Mouse (Mus musculus) stomach, embryonic 15.5 days (tissue): ENCODE data around the gene Dnase2b. TPM values are rescaled to one million over a fixed set of nuclear protein-coding genes. Genes with fewer than 3 reads are reported as not detected.

Experiments used
- ATAC-seq: fragments of 200-750 bp; cut with Nextera tagmentation; 2 replicates; pipeline ENCODE4 v1.8.0; 2017; ENCODE audit warnings: low read depth, moderate number of reproducible peaks, moderate TSS enrichment; ENCODE audit not compliant: insufficient read depth, low FRiP score
- H3K27ac ChIP-seq: fragments of 300-500 bp; sonication (generic); 2 replicates; pipeline ENCODE4 v1.5.1; 2015; ENCODE audit warnings: mild to moderate bottlenecking, inconsistent platforms
- H3K27me3 ChIP-seq: fragments of 300-500 bp; sonication (generic); replicated peaks from 2 replicates; pipeline ENCODE4 v1.6.1; 2015; ENCODE audit warnings: inconsistent platforms
- H3K36me3 ChIP-seq: fragments of 300-500 bp; sonication (generic); 2 replicates; pipeline ENCODE4 v1.6.1; 2015; ENCODE audit warnings: inconsistent platforms
- H3K4me1 ChIP-seq: fragments of 300-500 bp; sonication (generic); 2 replicates; pipeline ENCODE4 v1.6.1; 2015; ENCODE audit warnings: inconsistent platforms
- H3K4me2 ChIP-seq: fragments of 300-500 bp; sonication (generic); 2 replicates; pipeline ENCODE4 v1.6.1; 2015; ENCODE audit warnings: mild to moderate bottlenecking, inconsistent platforms
- H3K4me3 ChIP-seq: fragments of 300-500 bp; sonication (generic); replicated peaks from 2 replicates; pipeline ENCODE4 v1.5.1; 2015; ENCODE audit warnings: inconsistent platforms
- H3K9ac ChIP-seq: fragments of 300-500 bp; sonication (generic); 2 replicates; pipeline ENCODE4 v1.6.1; 2015; ENCODE audit warnings: inconsistent platforms
- H3K9me3 ChIP-seq: fragments of 300-500 bp; sonication (generic); 2 replicates; pipeline ENCODE4 v1.6.1; 2016; ENCODE audit warnings: inconsistent platforms
- WGBS: fragments of 180-500 bp; shearing (Covaris S2); methylation state at CpG from one replicate; pipeline ENCODE4 v1.1.7; 2015; 5-methylcytosine and 5-hydroxymethylcytosine counted together
- polyA plus RNA-seq: library from polyadenylated mRNA; unstranded; fragments of >200 nt; fragmentation: Nextera tagmentation; extraction: Ambion mirVana; gene quantifications from 2 replicates; pipeline ENCODE4 v1.2.1, GENCODE M21; 2015

Dnase2b gene
- polyA plus RNA-seq = 0.23 and 0.24 TPM in 2 replicates

DNA sequence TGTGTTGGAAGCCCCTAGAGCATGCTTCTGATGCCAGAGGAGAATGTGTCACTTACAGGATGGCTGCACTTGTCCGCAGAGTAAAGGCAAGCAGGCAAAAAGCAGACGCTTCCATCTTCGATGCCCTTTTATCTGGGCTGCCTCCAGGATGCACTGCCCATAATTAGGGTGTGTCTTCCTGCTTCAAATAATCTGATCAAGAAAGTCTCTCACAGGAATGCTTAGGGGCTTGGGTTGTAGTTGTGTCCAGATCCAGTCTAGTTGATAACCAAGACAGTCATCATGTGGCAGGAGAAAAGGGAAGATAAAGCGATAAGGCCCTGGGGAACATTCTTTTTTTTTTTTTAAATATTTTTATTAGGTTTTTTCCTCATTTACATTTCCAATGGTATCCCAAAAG lies at the start of gene Dnase2b:
TSS of gene Dnase2b (minus strand) at position 101 of the 400 bp plus-strand sequence.
- 86% methylated on average over 4 of the region's 4 CpGs for WGBS

DNA sequence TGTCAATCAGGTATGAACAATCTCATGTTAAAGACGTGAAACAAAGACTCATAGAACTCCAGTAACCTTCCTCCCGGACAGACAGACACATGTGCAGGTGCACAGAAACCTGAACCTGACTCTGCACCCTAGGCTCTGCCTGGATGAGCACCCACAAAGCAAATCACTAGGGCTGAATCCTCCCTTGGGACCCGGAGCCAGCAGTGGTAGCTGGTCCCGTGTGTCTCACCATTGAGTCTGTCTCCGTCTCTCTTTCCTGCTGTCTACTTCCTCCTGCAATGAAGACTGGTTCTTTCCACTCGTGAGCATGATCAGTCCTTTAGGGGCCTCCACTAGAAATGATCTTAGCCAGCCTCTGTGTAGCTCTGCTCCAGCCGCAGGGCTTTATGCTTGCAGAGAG lies 46.5 kb upstream of the Dnase2b start:
- no peak overlapping the region for H3K4me2 ChIP-seq
- no peak overlapping the region for H3K4me3 ChIP-seq
- ATAC-seq = no peak
- no peaks in the 10 kb centered on the region for H3K36me3 ChIP-seq
- no peak overlapping the region for H3K9ac ChIP-seq
- 74% methylated on average over 7 of the region's 7 CpGs for WGBS
- no peaks in the 10 kb centered on the region for H3K4me1 ChIP-seq
- no peaks in the 10 kb centered on the region for H3K27me3 ChIP-seq
- H3K9me3 ChIP-seq = no peaks in the 10 kb centered on the region
- no peak overlapping the region for H3K27ac ChIP-seq

More for the DNA sequence above, at the start of gene Dnase2b:
- Histone ChIP-seq H3K4me3 (no peak within 1 kb of the TSS), H3K9ac (no peak within 1 kb of the TSS), H3K36me3 (no peaks in the 10 kb centered on the region), H3K9me3 (no peaks in the 10 kb centered on the region), H3K27ac (no peak within 1 kb of the TSS), H3K4me2 (no peak within 1 kb of the TSS), H3K27me3 (no peaks in the 10 kb centered on the region), H3K4me1 (no peaks in the 10 kb centered on the region)
- no peak for ATAC-seq

DNA sequence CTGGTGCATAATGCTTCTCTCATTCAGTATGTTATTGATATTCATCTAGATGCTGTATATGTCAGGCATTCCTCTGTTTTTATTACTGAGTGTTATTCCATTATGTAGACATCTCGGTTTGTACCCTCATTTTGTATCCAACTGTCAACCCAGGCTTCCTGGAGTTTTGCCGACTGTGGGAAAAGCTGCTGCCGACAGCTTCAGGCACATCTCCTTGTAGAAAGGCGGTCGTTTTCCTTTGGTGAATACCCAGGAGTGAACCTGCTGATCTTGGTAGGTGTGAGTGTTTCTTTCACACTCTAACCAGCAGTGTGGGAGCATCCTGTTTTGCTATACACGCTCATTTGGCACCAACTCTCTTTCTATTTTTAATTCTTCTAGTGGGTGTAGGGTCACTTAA lies 45.6 kb upstream of the Dnase2b start:
- no peaks in the 10 kb centered on the region for H3K36me3 ChIP-seq
- WGBS = 63% methylated on average over 6 of the region's 6 CpGs
- no peaks in the 10 kb centered on the region for H3K27me3 ChIP-seq
- H3K4me3 ChIP-seq = no peak overlapping the region
- no peaks in the 10 kb centered on the region for H3K9me3 ChIP-seq
- H3K9ac ChIP-seq = no peak overlapping the region
- ATAC-seq = no peak
- H3K4me1 ChIP-seq = no peaks in the 10 kb centered on the region
- H3K27ac ChIP-seq = no peak overlapping the region
- no peak overlapping the region for H3K4me2 ChIP-seq

DNA sequence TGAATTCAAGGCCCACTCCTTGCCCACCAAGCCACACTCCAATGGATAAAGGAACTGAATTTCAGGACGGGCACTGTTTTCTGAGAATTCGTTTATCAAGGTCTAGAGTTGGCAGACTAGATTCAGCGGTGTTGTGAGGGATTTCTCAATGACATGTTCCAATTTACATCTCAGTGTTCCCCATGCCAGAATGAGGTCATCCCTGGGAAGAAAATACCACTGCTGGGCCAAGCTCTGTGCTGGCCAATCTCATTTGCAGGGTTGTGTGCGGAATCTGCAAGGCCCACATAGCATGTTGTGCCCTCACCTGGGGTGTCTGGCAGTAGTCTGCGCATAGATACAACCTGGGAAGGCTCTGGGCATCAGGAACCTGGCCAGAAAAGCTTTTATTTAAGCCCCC lies 43.9 kb upstream of the Dnase2b start:
- Histone ChIP-seq H3K27me3 (no peaks in the 10 kb centered on the region), H3K4me2 (no peak overlapping the region), H3K27ac (no peak overlapping the region), H3K9me3 (no peaks in the 10 kb centered on the region), H3K9ac (no peak overlapping the region), H3K36me3 (no peaks in the 10 kb centered on the region), H3K4me1 (no peaks in the 10 kb centered on the region), H3K4me3 (no peak overlapping the region)
- WGBS = 89% methylated on average over 5 of the region's 5 CpGs
- ATAC-seq = no peak

DNA sequence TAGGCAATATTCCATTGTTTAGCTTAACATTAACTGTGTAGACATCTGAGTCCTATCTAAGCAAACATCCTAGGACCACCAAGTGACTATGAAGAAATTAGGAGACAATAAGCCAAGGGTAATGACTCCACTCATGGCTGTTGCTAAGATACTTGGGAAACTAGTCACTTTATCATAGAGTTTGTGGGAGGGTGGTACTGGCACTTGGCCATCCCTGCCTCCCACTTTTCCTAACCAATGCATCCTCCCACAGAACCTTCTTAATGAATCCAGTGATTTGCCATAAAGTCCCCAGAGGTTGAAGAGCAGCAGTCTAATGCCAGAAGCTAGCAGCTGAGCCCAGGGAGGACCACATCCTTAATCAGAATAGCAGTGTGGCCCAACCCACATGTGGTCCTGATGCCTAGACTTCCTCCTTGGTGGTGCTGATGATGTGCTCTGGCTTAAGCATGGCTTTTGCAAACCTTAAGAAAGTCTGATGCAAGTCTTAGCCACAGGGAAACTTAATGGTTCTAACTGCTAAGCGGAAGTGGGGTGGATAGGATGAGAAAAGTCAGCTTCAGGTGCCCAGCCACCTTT lies 42.8 kb upstream of the Dnase2b start:
- Histone ChIP-seq H3K4me3 (no peak overlapping the region), H3K36me3 (no peaks in the 10 kb centered on the region), H3K27me3 (no peaks in the 10 kb centered on the region), H3K9me3 (no peaks in the 10 kb centered on the region), H3K27ac (no peak overlapping the region), H3K4me1 (no peaks in the 10 kb centered on the region), H3K4me2 (no peak overlapping the region), H3K9ac (no peak overlapping the region)
- no peak for ATAC-seq
- WGBS = 90% methylated on average over 1 of the region's 1 CpGs

DNA sequence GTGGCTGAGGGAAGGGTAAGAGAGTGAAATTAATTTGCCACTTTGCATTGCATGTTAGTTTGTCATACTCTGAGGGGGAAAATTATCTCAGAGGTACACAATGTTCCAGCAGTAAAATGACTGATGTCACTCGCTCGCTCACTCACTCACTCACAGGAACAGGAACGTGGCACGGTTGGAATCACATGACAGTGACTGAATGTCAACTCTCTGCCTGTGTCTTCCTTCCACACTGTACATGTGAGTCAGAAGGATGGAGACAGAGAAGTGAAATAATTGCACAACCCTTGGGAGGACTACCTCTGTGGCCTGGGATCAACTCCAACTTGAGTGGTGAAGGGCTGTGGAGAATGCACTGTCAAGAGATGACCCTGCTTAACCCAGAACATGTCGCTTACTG lies 42.0 kb upstream of the Dnase2b start:
- WGBS = 86% methylated on average over 5 of the region's 5 CpGs
- Histone ChIP-seq H3K4me2 (no peak overlapping the region), H3K27ac (no peak overlapping the region), H3K27me3 (no peaks in the 10 kb centered on the region), H3K9me3 (no peaks in the 10 kb centered on the region), H3K4me3 (no peak overlapping the region), H3K36me3 (no peaks in the 10 kb centered on the region), H3K9ac (no peak overlapping the region), H3K4me1 (no peaks in the 10 kb centered on the region)
- ATAC-seq = no peak

DNA sequence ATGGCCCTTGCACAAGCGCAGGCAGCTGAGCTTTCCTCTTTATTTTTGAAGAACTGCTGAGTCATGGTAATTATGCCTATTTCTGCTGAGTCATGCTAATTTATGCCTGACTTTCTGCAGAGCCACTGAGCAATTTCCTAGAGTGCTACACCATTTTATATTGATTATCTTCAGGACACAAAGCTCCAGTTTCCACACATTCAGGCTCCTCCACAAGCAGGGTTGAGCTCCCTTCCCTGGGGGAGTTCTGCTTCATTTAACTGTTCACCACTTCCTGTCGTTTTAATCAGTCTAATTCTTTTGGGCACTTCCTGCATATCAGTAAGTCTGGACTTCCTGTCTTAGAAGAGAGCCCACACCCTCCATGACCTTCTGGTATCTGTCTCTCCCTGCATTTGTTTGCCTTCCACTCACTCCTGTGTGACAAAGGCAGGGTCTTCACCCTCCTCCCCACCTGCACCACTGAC lies 39.7 kb upstream of the Dnase2b start:
- peak; percentile 51; the same call in 1 of the 2 replicates for ATAC-seq
- Histone ChIP-seq H3K4me1 (no peaks in the 10 kb centered on the region), H3K9me3 (no peaks in the 10 kb centered on the region), H3K9ac (no peak overlapping the region), H3K27me3 (no peaks in the 10 kb centered on the region), H3K27ac (no peak overlapping the region), H3K4me3 (no peak overlapping the region), H3K4me2 (no peak overlapping the region), H3K36me3 (no peaks in the 10 kb centered on the region)
- WGBS = 52% methylated on average over 2 of the region's 2 CpGs

DNA sequence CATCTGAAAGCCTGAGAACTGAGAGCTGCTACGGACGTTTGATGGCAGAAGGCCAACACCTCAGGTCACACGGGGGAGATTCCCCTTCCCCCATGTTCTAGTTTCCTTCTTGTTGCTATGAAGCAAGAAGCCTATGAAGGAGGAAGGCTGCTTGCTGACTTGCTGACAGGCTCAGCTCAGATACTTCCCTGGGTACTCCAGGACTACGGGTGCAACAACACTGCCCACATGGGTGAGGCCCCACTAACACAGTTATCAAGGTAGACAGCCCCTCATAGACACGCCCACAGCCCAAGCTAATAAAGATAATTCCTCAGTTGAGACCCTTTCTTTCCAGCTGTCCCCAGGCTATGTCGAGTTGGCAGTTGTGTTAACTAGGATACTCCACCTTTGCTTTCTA lies 38.3 kb upstream of the Dnase2b start:
- 44% methylated on average over 6 of the region's 6 CpGs for WGBS
- no peak overlapping the region for H3K4me2 ChIP-seq
- H3K9ac ChIP-seq = no peak overlapping the region

DNA sequence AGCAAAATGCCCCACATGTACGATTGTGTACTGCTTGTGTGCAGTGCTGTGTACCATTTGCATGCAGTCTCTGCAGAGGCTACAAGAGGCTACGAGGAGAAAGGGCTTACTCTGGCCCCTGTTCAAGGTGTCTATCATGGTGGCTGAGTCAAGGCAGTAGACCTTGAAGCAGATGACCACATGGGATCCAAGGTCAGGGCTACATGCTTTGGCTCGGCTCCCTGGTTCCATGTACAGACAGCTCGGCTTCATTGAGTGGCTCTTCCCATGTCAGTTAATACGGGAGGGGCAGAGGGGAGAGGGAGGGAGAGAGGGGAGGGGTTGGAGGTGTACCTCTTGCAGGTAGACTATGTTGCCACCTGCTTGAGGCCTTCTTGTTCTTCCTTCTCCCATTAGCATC lies 37.0 kb upstream of the Dnase2b start:
- Histone ChIP-seq H3K27me3 (no peaks in the 10 kb centered on the region), H3K9ac (no peak overlapping the region), H3K4me3 (no peak overlapping the region), H3K4me2 (no peak overlapping the region), H3K4me1 (no peaks in the 10 kb centered on the region), H3K36me3 (no peaks in the 10 kb centered on the region), H3K9me3 (no peaks in the 10 kb centered on the region), H3K27ac (no peak overlapping the region)
- no peak for ATAC-seq
- WGBS = 86% methylated on average over 5 of the region's 5 CpGs

More for the DNA sequence above, 38.3 kb upstream of the Dnase2b start:
- Histone ChIP-seq H3K27me3 (no peaks in the 10 kb centered on the region), H3K4me3 (no peak overlapping the region), H3K4me1 (no peaks in the 10 kb centered on the region), H3K27ac (no peak overlapping the region), H3K9me3 (no peaks in the 10 kb centered on the region), H3K36me3 (no peaks in the 10 kb centered on the region)
- peak; percentile 83 for ATAC-seq

DNA sequence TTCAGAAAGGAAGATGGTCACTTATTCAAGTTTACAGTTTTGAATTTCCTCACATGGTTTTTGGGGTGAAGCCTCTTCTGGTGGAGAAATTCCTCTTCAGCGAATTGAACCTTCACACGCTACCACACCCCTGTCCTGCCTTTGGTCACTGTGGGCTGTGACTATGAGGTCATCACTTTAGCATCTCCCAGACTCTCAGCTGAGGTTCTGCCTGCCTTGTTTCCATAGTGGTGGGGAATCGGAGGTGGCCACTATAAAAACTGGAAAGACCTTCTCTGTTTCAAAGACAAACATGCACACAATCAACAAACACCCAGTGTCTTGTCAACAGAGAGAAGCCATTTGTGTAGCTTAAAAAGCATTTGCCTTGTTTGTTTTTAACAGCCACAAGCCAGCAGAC lies 35.8 kb upstream of the Dnase2b start, which contains the start of gene 4930503B20Rik:
TSS of gene 4930503B20Rik (minus strand) at position 101 of the 400 bp plus-strand sequence.
- Histone ChIP-seq H3K27me3 (no peaks in the 10 kb centered on the region), H3K4me2 (no peak within 1 kb of the TSS), H3K36me3 (no peaks in the 10 kb centered on the region), H3K4me1 (no peaks in the 10 kb centered on the region), H3K9ac (no peak within 1 kb of the TSS), H3K27ac (no peak within 1 kb of the TSS), H3K9me3 (no peaks in the 10 kb centered on the region), H3K4me3 (no peak within 1 kb of the TSS)
- WGBS = 90% methylated on average over 3 of the region's 3 CpGs
- ATAC-seq = no peak

DNA sequence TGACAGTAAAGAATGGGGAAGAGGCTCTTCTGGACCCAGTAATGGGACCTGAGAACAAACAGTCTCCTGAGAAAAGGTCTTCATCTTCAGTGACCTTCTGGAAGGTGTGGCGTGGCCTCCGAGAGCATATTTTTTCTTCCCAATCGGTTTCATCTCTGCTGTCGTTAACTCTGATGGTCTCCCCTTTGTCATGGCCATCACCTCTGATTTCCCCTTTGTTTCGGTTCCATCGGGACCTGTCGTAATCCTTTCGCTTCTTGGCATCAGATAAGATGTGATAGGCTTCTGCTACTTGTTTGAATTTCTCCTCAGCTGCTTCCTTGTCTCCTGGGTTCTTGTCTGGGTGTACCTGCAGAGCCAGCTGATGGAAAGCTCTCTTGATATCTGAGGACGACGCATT lies 35.3 kb upstream of the Dnase2b start:
- Histone ChIP-seq H3K9ac (no peak overlapping the region), H3K36me3 (no peaks in the 10 kb centered on the region), H3K4me2 (no peak overlapping the region), H3K27ac (no peak overlapping the region), H3K27me3 (no peaks in the 10 kb centered on the region), H3K4me1 (no peaks in the 10 kb centered on the region), H3K4me3 (no peak overlapping the region), H3K9me3 (no peaks in the 10 kb centered on the region)
- WGBS = 87% methylated on average over 10 of the region's 10 CpGs
- ATAC-seq = no peak

DNA sequence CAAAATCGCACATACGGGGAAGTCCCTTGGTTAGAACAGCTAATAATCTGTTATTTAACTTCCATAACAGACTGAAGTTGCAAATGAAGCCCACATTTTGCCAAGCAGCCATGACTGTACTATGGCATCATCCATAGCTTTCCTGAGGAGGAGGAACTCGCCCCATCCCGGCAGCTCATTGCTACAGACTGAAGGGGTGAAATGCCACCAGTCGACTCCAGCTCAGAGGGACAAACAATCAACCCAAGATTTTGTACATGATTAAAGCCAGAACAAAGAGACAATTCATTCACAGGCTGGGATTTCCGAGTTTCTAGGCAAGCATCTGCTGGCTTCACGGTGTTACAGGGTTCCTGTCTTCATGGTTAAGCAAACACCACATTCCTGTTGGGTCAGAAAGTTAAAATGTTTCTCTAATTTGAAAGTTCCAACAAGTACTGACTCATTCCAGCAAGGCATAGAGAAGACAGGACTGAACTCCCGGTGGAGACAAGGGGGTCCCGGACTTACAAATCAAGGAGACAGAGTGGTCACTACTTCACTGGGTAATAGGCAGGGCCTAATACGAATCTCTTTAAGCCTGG lies 34.0 kb upstream of the Dnase2b start:
- ATAC-seq = no peak

More for the DNA sequence above, 34.0 kb upstream of the Dnase2b start:
- H3K36me3 ChIP-seq = no peaks in the 10 kb centered on the region
- no peak overlapping the region for H3K4me3 ChIP-seq
- 71% methylated on average over 10 of the region's 10 CpGs for WGBS
- no peak overlapping the region for H3K9ac ChIP-seq
- H3K27ac ChIP-seq = no peak overlapping the region
- H3K4me1 ChIP-seq = no peaks in the 10 kb centered on the region
- no peaks in the 10 kb centered on the region for H3K27me3 ChIP-seq
- no peak overlapping the region for H3K4me2 ChIP-seq
- H3K9me3 ChIP-seq = no peaks in the 10 kb centered on the region
